Comparison of ENCODE assay signal across 10 mouse cellular contexts in the genomic region with DNA sequence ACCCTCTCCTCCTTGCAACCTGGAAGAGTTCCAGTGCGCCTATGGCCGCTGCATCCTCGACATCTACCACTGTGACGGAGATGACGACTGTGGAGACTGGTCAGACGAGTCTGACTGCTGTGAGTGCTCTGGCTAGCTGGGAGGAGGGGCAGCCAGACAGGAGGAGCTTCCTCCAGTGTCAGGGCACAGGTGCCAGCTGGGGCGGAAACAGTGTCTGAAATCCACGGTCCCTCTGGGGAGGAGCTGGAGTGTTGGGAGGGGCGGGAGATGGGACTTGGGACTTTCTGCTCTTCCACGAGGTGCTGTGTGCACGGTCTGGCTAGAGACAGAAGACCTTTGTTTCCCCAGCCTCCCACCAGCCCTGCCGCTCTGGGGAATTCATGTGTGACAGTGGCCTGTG. TPM values are rescaled to one million over a fixed set of nuclear protein-coding genes. Genes with fewer than 3 reads are reported as not detected.
DNase-seq lines count a peak whose midpoint lies in the region; ATAC-seq and TF ChIP-seq lines count a peak whose summit lies in the region.
"Had no signal": no experiment of that assay in that cellular context is flagged by ENCODE, and none has a peak within 500 bp of the region (broad histone marks: within the 10 kb centered on the region; RNA-seq: fewer than 3 reads in every experiment).

No protein-coding gene starts in this region.

- H3K4me3 ChIP-seq in lung, embryonic 14.5 days (ENCODE audit: low read depth, low read length), result no peak overlapping the region

- no peaks in the 10 kb centered on the region for H3K4me1 ChIP-seq in lung, embryonic 14.5 days (ENCODE audit: insufficient read depth)

- H3K27me3 ChIP-seq in lung, embryonic 14.5 days (ENCODE audit: insufficient read depth, low read length), result no peaks in the 10 kb centered on the region
- H3K27me3 ChIP-seq: Patski had no signal

- ATAC-seq in lung, embryonic 14.5 days (ENCODE audit: insufficient read depth), result peak; percentile 88
- ATAC-seq: Patski had no signal

- H3K27ac ChIP-seq in lung, embryonic 14.5 days (ENCODE audit: low read depth), result peak overlapping the region; percentile 5; the same call in 1 of the 2 replicates

- TF ChIP-seq CTCF in lung, embryonic 14.5 days (IDR thresholded peaks at IDR 0.05; ENCODE audit: low read depth), result no peak

- peak; percentile 19 for DNase-seq in adrenal gland, postnatal 14 days
- DNase-seq in adrenal gland, adult 8-10 months, result no peak
- DNase-seq in urinary bladder, postnatal 25 days (ENCODE audit: low spot score), result peak; percentile 43
- DNase-seq in urinary bladder, adult 2 months (ENCODE audit: low spot score), result no peak
- DNase-seq in lung, embryonic 14.5 days, result peak; percentile 78
- no peak for DNase-seq in spleen, postnatal 4 days (ENCODE audit: low spot score in 2 of 2)
- no peak for DNase-seq in thymus, postnatal 4 days
- DNase-seq in cerebellum, adult 11 months, result no peak
- DNase-seq: heart, adult 18-20 months had no signal

- 0 out of 2 replicates have a peak overlapping the region, but pooled peaks have one; percentile 3 for H3K4me2 ChIP-seq in lung, embryonic 14.5 days

- H3K36me3 ChIP-seq in lung, embryonic 14.5 days (ENCODE audit: insufficient read depth), result peaks cover 72% of the 10 kb centered on the region

- H3K9me3 ChIP-seq in lung, embryonic 14.5 days (ENCODE audit: low read depth, low read length), result no peaks in the 10 kb centered on the region

- H3K9ac ChIP-seq in lung, embryonic 14.5 days, result no peak overlapping the region

- 53% methylated on average over 12 of the region's 12 CpGs for WGBS in lung, embryonic 14.5 days

RNA-seq across cellular contexts. Expression of a gene that starts 17.0 kb away (rescaled TPM):
- 5.2 and 5.3 TPM in 2 replicates for total RNA-seq in adrenal gland, postnatal 14 days (2021)
- 10 to 100 TPM in 2 of 4 experiments, 1 to 10 TPM in 2; 6.3 to 11.2 (median 9.5) TPM for total RNA-seq in adrenal gland, adult 8-10 months (2022)
- 4.4 and 5.8 TPM in 2 replicates for polyA plus RNA-seq in urinary bladder, adult 2 months (2012; rRNA removed)
- polyA plus RNA-seq in lung, embryonic 14.5 days (2014; fragmentation: Nextera tagmentation; extraction: Ambion mirVana), result 7.6 TPM in 2 replicates

RNA-seq across cellular contexts. Expression of a gene that starts 29.9 kb away (rescaled TPM):
- total RNA-seq in adrenal gland, postnatal 14 days (2021), result 14.9 TPM in 2 replicates
- total RNA-seq in adrenal gland, adult 8-10 months (2022), result 10 to 100 TPM; 17.8 to 35.6 (median 28.3) TPM
- 21.0 and 25.7 TPM in 2 replicates for polyA plus RNA-seq in urinary bladder, adult 2 months (2012; rRNA removed)
- 73.3 and 73.4 TPM in 2 replicates for polyA plus RNA-seq in lung, embryonic 14.5 days (2014; fragmentation: Nextera tagmentation; extraction: Ambion mirVana)

RNA-seq across cellular contexts. Expression of a gene that starts 52.2 kb away (rescaled TPM):
- 45.3 and 52.8 TPM in 2 replicates for total RNA-seq in adrenal gland, postnatal 14 days (2021)
- 10 to 100 TPM; 38.7 to 58.2 (median 51.2) TPM for total RNA-seq in adrenal gland, adult 8-10 months (2022)
- 19.6 and 22.9 TPM in 2 replicates for polyA plus RNA-seq in urinary bladder, adult 2 months (2012; rRNA removed)
- 96.3 and 106 TPM in 2 replicates for polyA plus RNA-seq in lung, embryonic 14.5 days (2014; fragmentation: Nextera tagmentation; extraction: Ambion mirVana)

Comparison
In these comparisons a context has a peak if more than half of its experiments do, and no peak if none do; other contexts are left out.
1. DNase-seq: peak in adrenal gland, postnatal 14 days (single experiment), urinary bladder, postnatal 25 days (single experiment) and lung, embryonic 14.5 days (single experiment); none in adrenal gland, adult 8-10 months (single experiment), urinary bladder, adult 2 months (single experiment), spleen, postnatal 4 days (0 of 2), thymus, postnatal 4 days (single experiment) and cerebellum, adult 11 months (single experiment).